In genomic region chr15:31253963-31254362, GRCm38 (mm10) we compare ENCODE assay signal across 27 mouse cellular contexts. TPM values are rescaled to one million over a fixed set of nuclear protein-coding genes. Genes with fewer than 3 reads are reported as not detected.
A peak's percentile ranks its signal among the peaks of the same experiment; 100 is the strongest.
DNase-seq lines count a peak whose midpoint lies in the region; ATAC-seq lines count a peak whose summit lies in the region.
"Had no signal": no experiment of that assay in that cellular context is flagged by ENCODE, and none has a peak within 500 bp of the region (broad histone marks: within the 10 kb centered on the region; RNA-seq: fewer than 3 reads in every experiment).

No protein-coding gene starts in this region.

- H3K4me2 ChIP-seq in kidney, embryonic 16.5 days (replicated peaks; ENCODE audit: low read depth, low read length), result no peak overlapping the region
- H3K4me2 ChIP-seq in midbrain, embryonic 15.5 days, result no peak overlapping the region
- no peak overlapping the region for H3K4me2 ChIP-seq in limb, embryonic 15.5 days
- H3K4me2 ChIP-seq: heart, embryonic 15.5 days; limb, embryonic 12.5 days; liver, embryonic 15.5 days; stomach, embryonic 15.5 days had no signal

- no peak overlapping the region for H3K4me3 ChIP-seq in kidney, embryonic 16.5 days (ENCODE audit: low read length)
- H3K4me3 ChIP-seq in midbrain, embryonic 10.5 days, result no peak overlapping the region
- no peak overlapping the region for H3K4me3 ChIP-seq in midbrain, embryonic 15.5 days
- H3K4me3 ChIP-seq in limb, embryonic 15.5 days, result no peak overlapping the region
- H3K4me3 ChIP-seq: forebrain, embryonic 10.5 days; heart, embryonic 15.5 days; limb, embryonic 12.5 days; liver, embryonic 15.5 days; myocyte; stomach, embryonic 15.5 days had no signal

- no peak overlapping the region for H3K9ac ChIP-seq in kidney, embryonic 16.5 days (replicated peaks; ENCODE audit: low read length)
- no peak overlapping the region for H3K9ac ChIP-seq in midbrain, embryonic 15.5 days
- no peak overlapping the region for H3K9ac ChIP-seq in limb, embryonic 15.5 days
- H3K9ac ChIP-seq: heart, embryonic 15.5 days; limb, embryonic 12.5 days; liver, embryonic 15.5 days; stomach, embryonic 15.5 days had no signal

- H3K27me3 ChIP-seq in kidney, embryonic 16.5 days (ENCODE audit: insufficient read depth, low read length), result no peaks in the 10 kb centered on the region
- H3K27me3 ChIP-seq in midbrain, embryonic 10.5 days (ENCODE audit: low read depth, poor library complexity, severe bottlenecking), result no peaks in the 10 kb centered on the region
- H3K27me3 ChIP-seq in midbrain, embryonic 15.5 days (replicated peaks), result no peaks in the 10 kb centered on the region
- H3K27me3 ChIP-seq in limb, embryonic 15.5 days, result no peaks in the 10 kb centered on the region
- H3K27me3 ChIP-seq: heart, embryonic 15.5 days; limb, embryonic 12.5 days; liver, embryonic 15.5 days; stomach, embryonic 15.5 days had no signal

- H3K27ac ChIP-seq in kidney, embryonic 16.5 days (ENCODE audit: low read length), result no peak overlapping the region
- H3K27ac ChIP-seq in midbrain, embryonic 10.5 days (replicated peaks), result 0 out of 2 replicates have a peak overlapping the region, but pooled peaks have one; percentile 49
- no peak overlapping the region for H3K27ac ChIP-seq in midbrain, embryonic 15.5 days
- peak overlapping the region; percentile 19; the same call in 1 of the 2 replicates for H3K27ac ChIP-seq in limb, embryonic 15.5 days
- H3K27ac ChIP-seq: forebrain, embryonic 10.5 days; heart, embryonic 15.5 days; limb, embryonic 12.5 days; liver, embryonic 15.5 days; stomach, embryonic 15.5 days had no signal

- 88% methylated on average over 4 of the region's 4 CpGs for WGBS in kidney, embryonic 16.5 days
- 91% methylated on average over 4 of the region's 4 CpGs for WGBS in midbrain, embryonic 10.5 days
- 89% methylated on average over 4 of the region's 4 CpGs for WGBS in midbrain, embryonic 15.5 days
- 78% methylated on average over 4 of the region's 4 CpGs for WGBS in limb, embryonic 15.5 days

- H3K36me3 ChIP-seq in kidney, embryonic 16.5 days (ENCODE audit: insufficient read depth, low read length), result no peaks in the 10 kb centered on the region
- H3K36me3 ChIP-seq in midbrain, embryonic 10.5 days, result no peaks in the 10 kb centered on the region
- no peaks in the 10 kb centered on the region for H3K36me3 ChIP-seq in midbrain, embryonic 15.5 days (replicated peaks)
- no peaks in the 10 kb centered on the region for H3K36me3 ChIP-seq in limb, embryonic 15.5 days
- H3K36me3 ChIP-seq: forebrain, embryonic 10.5 days; G1E; heart, embryonic 15.5 days; limb, embryonic 12.5 days; liver, embryonic 15.5 days; stomach, embryonic 15.5 days had no signal

- DNase-seq in kidney, adult 11 months, result peak; percentile 79
- no peak for DNase-seq in midbrain, embryonic 10.5 days (ENCODE audit: low spot score)
- DNase-seq in adipocyte (ENCODE audit: low spot score), result peak; percentile 94
- no peak for DNase-seq in right cerebral cortex, postnatal 4 days
- DNase-seq: cerebellum, adult 11 months; cerebellum, postnatal 25 days; embryo, embryonic 11 days; gastrocnemius, postnatal 14 days; heart, postnatal 4 days; layer of hippocampus, adult 9-11 months; midbrain, embryonic 14.5 days; right cerebral cortex, postnatal 14 days; thymus, adult 18-20 months had no signal

- no peaks in the 10 kb centered on the region for H3K9me3 ChIP-seq in kidney, embryonic 16.5 days (ENCODE audit: low read length)
- no peaks in the 10 kb centered on the region for H3K9me3 ChIP-seq in midbrain, embryonic 10.5 days (replicated peaks)
- H3K9me3 ChIP-seq in midbrain, embryonic 15.5 days, result no peaks in the 10 kb centered on the region
- H3K9me3 ChIP-seq in limb, embryonic 15.5 days, result no peaks in the 10 kb centered on the region
- H3K9me3 ChIP-seq: forebrain, embryonic 10.5 days; heart, embryonic 15.5 days; limb, embryonic 12.5 days; liver, embryonic 15.5 days; stomach, embryonic 15.5 days had no signal

- H3K4me1 ChIP-seq in kidney, embryonic 16.5 days (ENCODE audit: insufficient read depth, low read length), result peaks cover 16% of the 10 kb centered on the region
- peaks cover 3% of the 10 kb centered on the region; the same call in 1 of the 2 replicates for H3K4me1 ChIP-seq in midbrain, embryonic 10.5 days
- peaks cover 14% of the 10 kb centered on the region for H3K4me1 ChIP-seq in midbrain, embryonic 15.5 days
- H3K4me1 ChIP-seq in limb, embryonic 15.5 days, result peaks cover 27% of the 10 kb centered on the region

- ATAC-seq in kidney, embryonic 16.5 days (ENCODE audit: low FRiP score, low TSS enrichment), result no peak
- ATAC-seq in midbrain, embryonic 15.5 days (replicated peaks), result no peak
- no peak for ATAC-seq in limb, embryonic 15.5 days (ENCODE audit: insufficient number of reproducible peaks, low FRiP score, low TSS enrichment, low read depth)
- ATAC-seq in erythroblast, adult 5-6 weeks (replicated peaks; ENCODE audit: low FRiP score, poor library complexity, severe bottlenecking), result no peak
- ATAC-seq: hindbrain, embryonic 16.5 days; intestine, postnatal 0 days; lung, postnatal 0 days had no signal

RNA-seq across cellular contexts. Expression of gene Dap, which starts 29.8 kb away (rescaled TPM):
- 78.3 and 89.7 TPM in 2 replicates for polyA plus RNA-seq in kidney, embryonic 16.5 days (2015; fragmentation: Nextera tagmentation; extraction: Ambion mirVana)
- 32.9 and 38.4 TPM in 2 replicates for polyA plus RNA-seq in midbrain, embryonic 10.5 days (2016; fragmentation: Nextera tagmentation; extraction: Ambion mirVana)
- polyA plus RNA-seq in midbrain, embryonic 15.5 days (2015; fragmentation: Nextera tagmentation; extraction: Ambion mirVana), result 22.8 and 24.8 TPM in 2 replicates
- 112 and 125 TPM in 2 replicates for polyA plus RNA-seq in limb, embryonic 15.5 days (2015; fragmentation: Nextera tagmentation; extraction: Ambion mirVana)
- 24.0 and 34.2 TPM in 2 replicates for total RNA-seq in erythroblast, adult 5-6 weeks (2015; ENCODE audit: low replicate concordance)
- total RNA-seq in erythroblast, adult 5-6 weeks (2017; ENCODE audit: low replicate concordance), result 11.8 and 15.6 TPM in 2 replicates

Comparison
In these comparisons a context has a peak if more than half of its experiments do, and no peak if none do; other contexts are left out.
1. H3K27ac ChIP-seq: peak in midbrain, embryonic 10.5 days (single experiment) and limb, embryonic 15.5 days (single experiment); none in kidney, embryonic 16.5 days (single experiment) and midbrain, embryonic 15.5 days (single experiment).
2. DNase-seq: peak in kidney, adult 11 months (single experiment) and adipocyte (single experiment); none in midbrain, embryonic 10.5 days (single experiment) and right cerebral cortex, postnatal 4 days (single experiment).